Mouse (Mus musculus) embryo, embryonic 11 days (tissue): ENCODE measurements around the gene Hcfc2.

ENCODE experiments used
- DNase-seq: peaks from one replicate; pipeline ENCODE4 v3.0.0-alpha.2; 2015

Gene Hcfc2

DNA sequence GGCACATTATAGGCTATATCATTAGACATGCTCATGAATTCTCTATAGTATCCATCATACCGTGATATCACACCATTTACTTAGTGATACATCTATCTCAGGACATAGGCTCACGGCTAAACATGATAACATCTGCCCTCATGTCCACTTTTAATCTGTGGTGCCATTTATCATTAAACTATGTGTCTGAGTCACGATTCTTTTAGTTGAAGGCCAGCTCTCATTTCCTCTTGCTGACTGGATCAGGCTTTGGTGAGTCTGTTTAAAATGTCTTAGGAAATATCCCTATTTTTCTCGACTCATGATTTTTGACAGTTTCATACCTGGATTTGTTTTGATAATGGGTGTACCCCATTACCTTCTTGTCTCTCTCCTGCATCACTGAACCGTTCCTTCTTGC is at the start of gene Hcfc2:
TSS of gene Hcfc2 (plus strand) at position 205 of the 400 bp plus-strand sequence.
- no peak for DNase-seq

- DNase-seq: no peak
Measured at GRCm38 (mm10) chr10:82647205-82647811, 48.7 kb upstream of the Hcfc2 start.

GRCm38 (mm10) chr10:82651221-82651620 is 44.7 kb upstream of the Hcfc2 start:
- no peak for DNase-seq

- no peak for DNase-seq
Measured at GRCm38 (mm10) chr10:82652625-82653024, 43.3 kb upstream of the Hcfc2 start.

GRCm38 (mm10) chr10:82654581-82654980 is 41.4 kb upstream of the Hcfc2 start:
- DNase-seq: no peak

- no peak for DNase-seq
Measured at GRCm38 (mm10) chr10:82661820-82662219, 34.1 kb upstream of the Hcfc2 start.

DNA sequence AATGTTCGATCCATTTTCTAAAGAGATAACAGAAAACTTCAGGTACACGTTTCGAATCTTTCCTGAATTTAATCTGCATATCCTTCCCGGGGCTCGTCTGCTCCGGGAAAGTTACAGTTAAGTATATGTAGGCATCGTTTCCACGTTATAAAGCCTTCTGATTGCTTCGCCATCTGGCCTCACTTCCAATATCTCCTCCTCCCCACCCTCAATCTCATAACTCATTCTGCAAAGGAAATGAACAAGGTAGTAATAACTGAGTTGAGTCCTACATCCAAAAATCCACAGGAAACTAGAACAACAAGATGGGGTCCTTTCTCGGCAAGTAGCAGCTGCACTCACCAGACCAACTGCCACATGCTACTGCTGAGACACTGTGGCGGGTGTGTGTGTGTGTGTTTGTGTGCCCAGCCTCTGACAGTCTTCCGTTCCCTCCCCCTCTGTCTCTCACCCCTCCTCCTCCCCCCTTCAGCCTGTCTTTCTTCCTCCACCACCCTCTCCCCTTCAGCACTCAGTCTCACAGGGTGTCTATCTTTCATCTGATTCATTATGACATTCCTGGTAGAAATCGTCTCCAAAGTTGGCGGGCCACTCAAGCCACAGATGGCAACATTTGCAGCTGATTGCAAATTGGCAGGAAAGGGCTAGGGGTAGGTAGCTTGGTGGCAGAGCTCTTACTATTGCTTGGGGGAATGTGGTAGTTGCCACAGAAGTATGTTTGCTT is 33.5 kb upstream of the Hcfc2 start:
- no peak for DNase-seq

DNA sequence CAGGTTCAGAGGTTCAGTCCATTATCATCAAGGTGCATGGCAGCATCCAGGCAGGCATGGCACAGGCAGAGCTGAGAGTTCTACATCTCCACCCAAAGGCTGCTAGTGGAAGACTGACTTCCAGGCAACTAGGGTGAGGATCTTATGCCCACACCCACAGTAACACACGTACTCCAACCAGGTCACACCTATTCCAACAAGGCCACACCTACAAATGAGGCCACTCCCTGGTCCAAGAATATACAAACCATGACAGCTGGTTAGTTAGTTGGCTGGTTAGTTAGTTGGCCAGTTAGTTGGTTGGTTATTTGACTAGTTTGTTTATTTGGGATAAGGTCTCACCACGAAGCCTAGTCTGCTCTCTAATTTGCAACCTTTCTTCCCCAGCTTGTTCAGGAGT is 32.7 kb upstream of the Hcfc2 start:
- no peak for DNase-seq

DNA sequence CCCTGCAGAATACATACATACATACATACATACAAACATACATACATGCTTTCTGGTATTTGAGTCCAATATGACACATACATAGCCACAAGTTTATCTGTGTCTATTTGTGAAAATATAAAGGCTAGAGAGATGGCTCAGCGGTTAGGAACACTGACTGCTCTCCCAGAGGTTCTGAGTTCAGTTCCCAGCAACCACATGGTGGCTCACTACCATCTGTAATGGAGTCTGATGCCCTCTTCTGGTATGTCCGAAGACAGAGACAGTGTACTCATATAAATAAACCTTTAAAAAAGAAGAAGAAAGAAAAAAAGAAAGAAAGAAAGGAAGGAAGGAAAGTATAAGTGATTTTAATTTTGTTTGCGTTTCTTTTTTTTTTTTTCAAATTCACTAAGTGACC is 30.0 kb upstream of the Hcfc2 start:
- DNase-seq: no peak

GRCm38 (mm10) chr10:82666436-82667234 is 29.3 kb upstream of the Hcfc2 start:
- DNase-seq: peak; percentile 91

GRCm38 (mm10) chr10:82670205-82670604 is 25.8 kb upstream of the Hcfc2 start:
- DNase-seq: no peak

DNA sequence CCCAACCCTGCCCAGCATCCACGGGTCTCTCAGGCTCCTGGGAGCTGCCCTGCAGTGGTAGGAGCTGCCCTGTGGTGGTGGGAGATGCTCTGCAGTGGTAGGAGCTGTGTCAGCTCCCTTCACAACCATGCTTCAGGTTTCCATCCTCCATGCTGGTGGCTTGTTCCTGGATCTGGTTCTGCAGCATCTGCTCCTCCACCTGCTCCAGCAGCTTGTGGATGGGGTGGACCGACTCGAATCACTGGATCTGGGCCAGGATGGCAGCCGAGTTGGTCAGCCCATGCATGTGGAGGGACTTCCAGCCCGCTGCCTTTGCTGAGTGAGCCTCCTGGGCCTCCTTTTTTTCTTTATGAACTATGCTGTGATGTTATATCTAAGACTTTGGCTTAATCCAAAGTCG is 19.0 kb upstream of the Hcfc2 start:
- DNase-seq: no peak

- DNase-seq: no peak
Measured at GRCm38 (mm10) chr10:82680769-82681168, 15.2 kb upstream of the Hcfc2 start.

GRCm38 (mm10) chr10:82681639-82682038 is 14.3 kb upstream of the Hcfc2 start:
- no peak for DNase-seq

- DNase-seq: no peak
Measured at GRCm38 (mm10) chr10:82685440-82685839, 10.5 kb upstream of the Hcfc2 start.

DNA sequence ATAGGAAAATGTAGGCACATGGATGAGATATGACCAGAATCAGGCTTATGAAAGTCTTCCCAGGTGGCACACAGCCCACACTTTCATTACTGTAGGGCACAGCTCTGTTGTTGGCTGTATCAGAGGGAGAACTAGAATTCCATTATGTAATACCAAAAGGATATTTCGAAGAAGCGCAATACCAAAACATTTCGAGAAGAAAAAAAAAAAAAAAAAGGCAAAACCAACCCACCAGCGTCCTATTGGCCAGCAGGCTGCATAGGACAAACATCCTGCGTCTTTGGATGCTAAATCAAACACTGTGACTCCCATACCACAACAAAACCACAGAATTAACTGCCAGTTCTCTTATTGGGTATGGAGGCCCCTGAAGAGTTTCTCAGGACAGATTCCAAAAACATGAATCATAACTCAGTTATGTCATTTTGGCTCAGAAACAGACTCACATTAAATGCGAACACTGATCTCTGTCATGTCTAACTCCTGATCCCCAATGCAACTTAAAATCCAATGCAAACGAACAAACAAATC is 6.2 kb upstream of the Hcfc2 start:
- DNase-seq: no peak

DNA sequence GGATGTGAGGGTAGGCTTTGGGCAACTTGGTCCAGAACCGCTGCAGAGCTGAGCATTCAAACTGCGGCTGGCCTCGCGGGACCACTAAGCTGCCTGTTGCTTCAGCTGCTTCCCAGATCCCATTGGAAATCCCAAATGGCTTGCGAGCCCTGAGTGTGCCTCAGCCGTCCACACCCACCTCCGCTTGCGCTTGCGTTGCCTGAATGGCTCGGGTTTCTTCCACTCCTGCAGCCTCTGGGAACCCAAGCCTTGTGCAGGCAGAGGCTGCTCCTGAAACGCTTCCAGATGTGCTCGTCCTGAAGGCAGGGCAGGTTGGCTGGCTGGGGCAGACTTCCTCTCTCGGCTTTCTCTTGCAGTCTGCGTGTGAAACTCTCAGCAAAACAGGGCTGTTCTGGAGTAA is 5.5 kb upstream of the Hcfc2 start, which contains the start of gene Glt8d2:
TSS of gene Glt8d2 (minus strand) at position 157 of the 400 bp plus-strand sequence.
- DNase-seq: peak; percentile 89

DNA sequence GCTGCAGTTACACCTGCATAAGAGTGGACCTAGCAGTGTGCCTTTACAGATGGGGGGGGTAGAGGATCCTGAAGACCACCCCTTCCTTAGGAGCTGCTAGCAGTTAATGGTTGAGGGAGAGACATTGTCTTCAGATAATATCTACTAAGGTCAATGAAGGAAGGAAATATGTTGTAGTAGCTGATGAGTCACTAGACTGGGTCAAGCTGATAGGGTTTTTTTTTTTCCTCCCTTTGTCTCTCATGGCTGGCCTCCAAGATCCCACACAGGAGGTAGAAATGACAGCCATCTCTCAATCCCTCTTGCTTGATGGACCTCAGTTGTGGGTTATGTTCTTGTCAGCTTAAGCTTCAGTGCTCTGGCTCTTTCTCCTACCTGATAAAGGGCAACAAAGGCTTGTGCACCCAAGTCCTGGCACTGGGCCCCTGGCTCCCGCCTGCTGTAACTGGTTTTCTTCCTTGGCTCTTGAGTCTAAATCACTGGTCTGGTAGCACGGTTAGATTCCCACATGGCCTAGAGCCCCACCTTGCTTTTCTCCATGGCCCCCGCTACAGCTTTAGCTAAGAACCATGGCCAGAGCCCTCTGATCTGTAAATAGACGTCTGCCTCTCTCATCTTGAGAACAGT is 606 bp downstream of the Hcfc2 start:
- DNase-seq: no peak

DNA sequence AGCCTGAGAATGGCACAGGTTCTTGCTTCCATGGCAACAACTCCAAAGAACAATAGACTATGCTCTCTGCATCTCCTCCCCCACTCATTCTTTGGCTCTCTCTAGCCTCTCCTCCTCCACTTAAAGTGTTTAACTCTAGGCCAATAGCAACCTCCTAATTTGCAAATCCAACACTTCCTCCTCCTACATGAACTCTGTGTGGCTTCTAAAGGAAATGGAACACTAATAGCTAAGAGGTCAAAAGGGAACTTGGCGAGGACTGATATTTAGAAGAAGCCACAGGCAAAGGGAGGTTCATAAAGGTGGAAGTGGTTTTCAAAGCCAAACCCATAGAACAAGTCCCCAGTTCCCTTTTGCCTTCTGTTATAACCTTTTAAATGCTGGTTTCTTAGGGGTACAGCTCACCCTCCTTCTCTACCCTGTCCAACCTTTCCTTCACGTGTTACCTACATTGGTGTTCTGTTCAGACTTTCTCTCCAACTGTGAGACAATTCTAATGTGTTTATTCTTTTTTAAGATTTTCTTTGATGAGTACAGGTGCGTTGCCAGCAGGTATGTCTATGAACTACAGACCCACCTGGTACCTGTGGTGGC is 1.4 kb downstream of the Hcfc2 start:
- no peak for DNase-seq

DNA sequence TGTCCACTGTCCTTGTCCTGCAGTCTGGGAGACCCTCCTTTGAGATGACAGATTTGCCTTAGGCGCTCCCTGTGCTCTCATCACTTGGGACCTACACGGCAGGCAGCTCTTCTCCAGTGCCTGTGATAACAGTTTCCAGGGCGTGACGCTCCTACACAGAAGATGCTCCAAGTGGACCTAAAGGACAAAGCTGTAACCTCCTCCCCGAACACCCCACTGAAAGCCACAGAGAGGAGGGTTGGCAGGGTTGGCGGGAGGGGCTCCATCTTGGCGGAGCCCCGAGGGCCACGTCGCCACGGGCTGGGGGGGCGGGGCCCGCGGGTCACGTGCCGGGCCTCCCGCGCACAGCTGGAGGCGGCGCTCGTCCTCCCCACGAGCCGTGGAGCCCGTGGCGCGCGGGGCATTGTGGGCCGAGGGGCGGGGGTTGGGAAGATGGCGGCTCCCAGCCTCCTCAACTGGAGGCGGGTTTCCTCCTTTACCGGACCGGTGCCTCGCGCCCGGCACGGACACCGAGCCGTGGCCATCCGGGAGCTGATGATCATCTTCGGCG is 2.8 kb downstream of the Hcfc2 start:
- peak; percentile 95 for DNase-seq

DNA sequence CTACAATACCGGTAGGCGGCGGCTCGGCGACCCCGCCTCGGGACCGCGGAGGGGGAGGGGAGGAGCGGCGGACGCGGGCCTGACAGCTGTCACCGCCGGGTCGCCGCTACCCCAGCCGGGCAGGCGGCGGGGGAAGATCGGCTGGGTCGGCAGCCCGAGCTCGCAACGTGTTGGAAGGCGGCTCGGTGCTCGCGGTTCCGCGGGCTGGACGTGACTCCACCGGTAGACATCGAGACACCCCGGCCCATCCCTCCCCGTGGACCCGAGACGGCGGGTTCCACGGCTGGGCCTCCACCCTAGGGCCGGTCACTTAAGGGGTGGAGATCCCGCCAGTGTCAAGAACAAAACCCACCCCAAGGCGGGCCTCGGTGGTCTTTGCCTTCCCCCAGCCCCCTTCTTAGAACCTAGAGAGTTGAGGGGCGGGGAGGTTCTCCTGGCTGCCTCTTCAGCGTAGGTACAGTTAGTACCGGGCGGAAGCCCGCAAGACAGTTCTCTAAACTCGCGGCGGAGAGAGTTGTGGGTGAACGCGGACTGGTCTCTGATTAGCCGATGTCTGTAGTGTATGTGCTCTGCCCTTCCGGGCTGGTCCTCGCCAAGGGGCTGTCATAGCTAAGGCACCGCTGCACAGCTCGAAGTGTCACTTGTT is 3.5 kb downstream of the Hcfc2 start:
- peak; percentile 57 for DNase-seq

DNA sequence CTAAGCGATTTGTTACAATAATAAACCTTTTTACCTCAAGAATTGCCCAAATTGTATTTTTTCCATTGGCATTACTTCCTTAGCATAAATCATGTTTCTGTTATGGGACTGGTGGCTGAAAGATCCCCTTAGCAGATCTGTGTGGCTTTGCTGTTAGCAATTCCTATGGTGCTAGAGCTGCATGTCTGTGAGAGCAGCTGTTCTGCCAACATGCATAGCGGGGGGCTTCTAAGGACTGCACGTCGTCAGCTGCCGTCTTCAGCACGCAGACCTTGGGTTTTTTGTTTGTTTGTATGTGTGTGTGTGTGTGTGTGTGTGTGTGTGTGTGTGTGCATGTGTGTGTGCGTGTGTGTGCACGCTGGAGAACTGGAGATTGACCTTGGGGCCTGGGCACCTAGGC is 45.4 kb downstream of the Hcfc2 start:
- no peak for DNase-seq
